Mouse (Mus musculus) embryonic facial prominence, embryonic 13.5 days (tissue): ENCODE measurements around the gene Ngdn. TPM values are rescaled to one million over a fixed set of nuclear protein-coding genes. Genes with fewer than 3 reads are reported as not detected.
A peak's percentile ranks its signal among the peaks of the same experiment; 100 is the strongest.

Experiments
- ATAC-seq: fragments of 200-750 bp; cut with Nextera tagmentation; 2 replicates; pipeline ENCODE4 v1.8.0; 2017; ENCODE audit warnings: low read depth; ENCODE audit not compliant: insufficient number of reproducible peaks, insufficient read depth, low FRiP score, low TSS enrichment
- H3K27ac ChIP-seq: fragments of 300-500 bp; sonication (generic); 2 replicates; pipeline ENCODE4 v1.5.1; 2015; ENCODE audit warnings: moderate library complexity, mild to moderate bottlenecking, inconsistent platforms
- H3K27me3 ChIP-seq: fragments of 300-500 bp; sonication (generic); 2 replicates; pipeline ENCODE4 v1.6.1; 2015; ENCODE audit warnings: mild to moderate bottlenecking, inconsistent platforms
- H3K36me3 ChIP-seq: fragments of 300-500 bp; sonication (generic); 2 replicates; pipeline ENCODE4 v1.6.1; 2015; ENCODE audit warnings: mild to moderate bottlenecking, inconsistent platforms
- H3K4me1 ChIP-seq: fragments of 300-500 bp; sonication (generic); 2 replicates; pipeline ENCODE4 v1.6.1; 2015; ENCODE audit warnings: inconsistent platforms
- H3K4me2 ChIP-seq: fragments of 300-500 bp; sonication (generic); 2 replicates; pipeline ENCODE4 v1.6.1; 2015; ENCODE audit warnings: moderate library complexity, mild to moderate bottlenecking, inconsistent platforms
- H3K4me3 ChIP-seq: fragments of 300-500 bp; sonication (generic); 2 replicates; pipeline ENCODE4 v1.5.1; 2015; ENCODE audit warnings: mild to moderate bottlenecking, inconsistent platforms
- H3K9ac ChIP-seq: fragments of 300-500 bp; sonication (generic); 2 replicates; pipeline ENCODE4 v1.6.1; 2015; ENCODE audit warnings: mild to moderate bottlenecking, inconsistent platforms
- H3K9me3 ChIP-seq: fragments of 300-500 bp; sonication (generic); 2 replicates; pipeline ENCODE4 v1.6.1; 2016; ENCODE audit warnings: inconsistent platforms
- WGBS: fragments of 180-500 bp; shearing (Covaris S2); methylation state at CpG from one replicate; pipeline ENCODE4 v1.1.7; 2015; ENCODE audit warnings: mixed read lengths; 5-methylcytosine and 5-hydroxymethylcytosine counted together
- polyA plus RNA-seq: library from polyadenylated mRNA; unstranded; fragments of >200 nt; fragmentation: Nextera tagmentation; extraction: Ambion mirVana; gene quantifications from 2 replicates; pipeline ENCODE4 v1.2.1, GENCODE M21; 2015

The Ngdn gene
- polyA plus RNA-seq, 1 experiment from 2014 or later, result 82.4 TPM

DNA sequence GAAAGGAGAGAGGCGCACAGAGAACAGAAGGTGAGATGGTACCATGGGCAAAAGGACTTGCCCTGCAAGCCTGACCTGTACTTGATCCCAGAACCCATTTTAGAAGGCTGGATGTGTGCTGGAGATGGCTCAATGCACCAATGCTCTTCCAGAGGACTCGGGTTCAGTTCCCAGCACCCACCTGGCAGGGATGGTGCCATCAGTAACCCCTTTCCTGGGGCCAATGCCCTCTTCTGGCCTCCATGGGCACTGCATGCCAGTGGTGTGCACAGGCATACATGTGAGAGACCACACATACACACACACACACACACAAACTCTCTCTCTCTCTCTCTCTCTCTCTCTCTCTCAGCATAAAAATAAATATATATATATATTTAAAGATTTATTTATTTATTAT, 13.8 kb upstream of the Ngdn start:
- Histone ChIP-seq H3K36me3 (no peaks in the 10 kb centered on the region), H3K4me1 (peaks cover 19% of the 10 kb centered on the region), H3K9me3 (no peaks in the 10 kb centered on the region), H3K27me3 (no peaks in the 10 kb centered on the region), H3K27ac (no peak overlapping the region), H3K9ac (no peak overlapping the region), H3K4me3 (no peak overlapping the region), H3K4me2 (no peak overlapping the region)
- 87% methylated on average over 2 of the region's 2 CpGs for WGBS
- ATAC-seq, result no peak

DNA sequence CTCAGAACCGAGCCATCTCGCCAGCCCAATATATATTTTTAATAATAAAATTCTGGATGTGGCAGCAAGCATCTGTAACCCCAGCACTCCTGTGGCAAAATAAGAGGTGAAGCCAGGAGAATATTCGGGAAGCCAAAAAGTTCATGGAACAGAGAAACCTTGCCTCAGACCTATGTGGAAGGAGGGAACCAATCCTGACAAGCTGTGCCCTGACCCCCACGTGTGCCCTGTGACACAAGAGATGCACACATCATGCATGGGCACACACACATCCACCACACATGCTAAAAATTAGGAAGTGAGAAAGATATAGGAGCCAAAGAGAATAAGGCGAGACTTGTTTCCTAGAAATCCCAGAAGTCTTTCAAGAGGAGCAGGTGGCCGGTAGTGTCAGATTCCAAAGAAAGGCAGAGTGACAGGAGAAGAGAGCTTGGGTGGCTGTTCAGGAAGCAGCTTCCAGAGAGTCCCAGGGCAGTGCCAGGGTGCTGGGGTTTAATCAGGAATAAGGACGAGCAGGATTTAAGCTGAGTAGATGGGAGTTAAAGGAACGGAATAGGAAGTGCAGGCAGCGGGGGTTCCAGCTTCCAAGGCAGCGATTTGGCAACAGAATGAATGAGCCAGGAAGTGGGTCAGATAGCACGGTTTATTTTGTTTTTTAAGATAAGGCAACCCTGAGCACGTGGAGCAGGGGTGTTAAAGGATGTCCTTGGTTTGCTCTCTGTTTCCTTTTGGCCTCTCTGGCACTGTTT, 13.1 kb upstream of the Ngdn start:
- H3K36me3 ChIP-seq, result no peaks in the 10 kb centered on the region
- no peaks in the 10 kb centered on the region for H3K27me3 ChIP-seq
- no peak overlapping the region for H3K4me2 ChIP-seq
- H3K4me1 ChIP-seq, result peaks cover 13% of the 10 kb centered on the region; the same call in 1 of the 2 replicates
- WGBS, result 41% methylated on average over 12 of the region's 12 CpGs
- no peak overlapping the region for H3K4me3 ChIP-seq
- H3K9me3 ChIP-seq, result no peaks in the 10 kb centered on the region
- H3K9ac ChIP-seq, result no peak overlapping the region
- no peak for ATAC-seq
- no peak overlapping the region for H3K27ac ChIP-seq

DNA sequence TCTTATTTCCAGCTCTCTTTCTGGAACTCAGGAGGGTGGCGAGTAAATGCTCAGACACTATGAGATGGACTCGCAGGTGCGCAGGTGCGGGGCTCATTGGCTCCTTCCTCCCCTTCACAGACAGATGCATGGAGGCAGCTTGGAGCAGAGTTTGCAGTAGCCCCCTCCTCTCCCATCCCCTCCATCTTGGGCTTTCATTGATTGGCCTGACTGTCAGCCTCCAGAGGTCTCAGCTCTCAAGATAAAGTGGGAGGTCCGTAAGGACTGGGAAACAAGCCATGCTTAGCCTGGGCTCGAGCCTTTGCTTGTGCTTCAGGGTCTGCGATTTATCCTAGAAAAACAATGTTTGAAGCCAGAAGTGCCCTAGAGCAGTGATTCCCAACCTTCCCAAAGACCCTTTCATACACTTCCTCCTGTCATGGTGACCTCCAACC, 12.6 kb upstream of the Ngdn start:
- H3K9ac ChIP-seq, result no peak overlapping the region
- no peak for ATAC-seq
- 0 out of 2 replicates have a peak, but pooled peaks cover 11% of the 10 kb centered on the region for H3K4me1 ChIP-seq
- no peaks in the 10 kb centered on the region for H3K36me3 ChIP-seq
- no peak overlapping the region for H3K4me3 ChIP-seq
- H3K9me3 ChIP-seq, result no peaks in the 10 kb centered on the region
- WGBS, result 68% methylated on average over 7 of the region's 7 CpGs
- H3K4me2 ChIP-seq, result no peak overlapping the region
- no peaks in the 10 kb centered on the region for H3K27me3 ChIP-seq
- H3K27ac ChIP-seq, result no peak overlapping the region

DNA sequence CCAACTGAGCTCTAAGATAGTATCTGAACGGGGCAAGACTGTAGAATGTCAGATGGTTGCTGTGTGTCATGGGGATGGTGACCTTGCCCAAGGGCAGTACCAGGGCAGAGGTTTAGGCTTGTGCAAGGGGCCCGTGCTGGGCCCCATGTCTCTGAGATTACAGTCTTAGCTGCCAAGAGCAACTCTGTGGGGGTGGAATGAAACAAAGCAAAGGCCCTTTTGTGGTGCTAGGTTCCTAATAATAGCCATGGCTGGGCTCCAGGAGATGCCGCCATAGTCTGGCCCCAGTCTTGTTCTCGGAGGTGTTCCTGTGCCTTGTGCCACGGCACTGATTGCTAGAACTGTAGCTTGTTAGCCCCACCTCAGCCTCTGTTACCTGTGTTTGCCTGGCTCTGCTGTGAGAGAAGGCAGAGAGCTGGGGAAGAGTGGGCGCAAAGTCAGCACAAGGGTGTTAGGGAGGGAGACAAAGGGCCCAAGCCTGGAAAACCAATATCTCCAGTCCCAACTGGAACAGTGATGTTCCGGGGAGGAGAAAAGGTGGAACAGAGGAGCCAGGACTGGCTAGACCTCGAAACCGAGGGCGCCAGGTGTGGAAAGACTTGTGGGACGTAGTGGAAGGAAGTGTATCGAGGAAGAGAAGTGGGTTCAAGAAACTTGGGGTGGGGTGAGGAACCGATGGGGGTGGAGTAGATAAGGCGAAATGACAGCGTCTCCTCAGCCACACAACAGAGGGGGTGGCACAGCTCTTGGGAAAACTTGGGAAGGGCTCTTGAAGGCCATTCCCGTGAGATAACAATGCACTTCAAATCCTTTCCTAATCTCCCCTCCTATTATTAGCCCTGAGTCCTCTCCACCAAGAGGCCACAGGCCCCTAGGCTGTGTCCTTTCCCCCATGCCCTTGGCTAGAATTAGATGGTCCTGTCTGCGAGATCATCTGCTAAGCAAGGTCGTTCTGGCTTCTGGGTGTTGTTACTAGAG, 11.1 kb upstream of the Ngdn start:
- WGBS, result 71% methylated on average over 18 of the region's 18 CpGs
- no peak overlapping the region for H3K27ac ChIP-seq
- no peak for ATAC-seq
- 0 out of 2 replicates have a peak, but pooled peaks cover 11% of the 10 kb centered on the region for H3K4me1 ChIP-seq
- no peak overlapping the region for H3K4me2 ChIP-seq
- H3K36me3 ChIP-seq, result no peaks in the 10 kb centered on the region
- no peaks in the 10 kb centered on the region for H3K9me3 ChIP-seq
- no peaks in the 10 kb centered on the region for H3K27me3 ChIP-seq
- no peak overlapping the region for H3K4me3 ChIP-seq
- H3K9ac ChIP-seq, result no peak overlapping the region

DNA sequence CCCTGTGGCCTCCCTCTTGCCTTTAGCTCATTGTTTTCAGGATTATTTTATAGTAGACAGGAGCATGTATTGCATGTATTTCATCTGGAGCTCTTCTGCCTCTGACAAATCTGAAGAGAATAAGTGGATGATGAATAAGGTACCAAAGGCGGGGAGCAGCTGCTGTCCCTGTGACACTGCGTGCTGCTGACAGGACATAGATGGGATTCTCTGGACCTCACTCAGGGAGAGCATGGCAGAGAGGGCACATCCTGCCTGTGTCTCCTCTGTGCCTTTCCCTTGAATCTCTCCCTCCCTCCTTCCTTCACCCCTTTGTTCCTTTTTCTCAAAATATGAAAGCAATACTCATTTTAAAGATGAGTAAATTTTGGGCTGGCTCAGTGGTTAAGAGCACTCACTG, 9.7 kb upstream of the Ngdn start:
- Histone ChIP-seq H3K9me3 (no peaks in the 10 kb centered on the region), H3K4me3 (no peak overlapping the region), H3K36me3 (no peaks in the 10 kb centered on the region), H3K4me2 (no peak overlapping the region), H3K9ac (no peak overlapping the region), H3K27ac (no peak overlapping the region), H3K27me3 (no peaks in the 10 kb centered on the region), H3K4me1 (0 out of 2 replicates have a peak, but pooled peaks cover 11% of the 10 kb centered on the region)
- WGBS, result 71% methylated on average over 2 of the region's 2 CpGs
- ATAC-seq, result no peak

DNA sequence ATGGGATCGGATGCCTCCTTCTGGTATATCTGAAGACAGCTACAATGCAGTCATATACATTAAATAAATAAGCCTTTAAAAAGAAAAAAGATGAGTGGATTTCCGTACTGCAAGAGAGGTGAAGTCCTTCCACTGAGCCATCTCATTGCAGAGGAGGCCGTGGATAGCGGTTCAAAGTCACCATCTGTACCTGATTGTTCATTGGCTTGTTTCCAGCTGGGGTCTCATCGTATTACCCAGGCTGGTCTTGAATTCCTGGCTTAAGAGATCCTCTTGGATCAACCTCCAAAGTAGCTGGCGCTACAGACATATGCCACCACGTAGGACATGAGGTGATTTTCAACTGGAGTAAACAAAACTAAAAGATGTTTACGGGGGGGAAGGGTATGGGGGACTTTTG, 9.3 kb upstream of the Ngdn start:
- no peak for ATAC-seq
- 0 out of 2 replicates have a peak, but pooled peaks cover 11% of the 10 kb centered on the region for H3K4me1 ChIP-seq
- H3K4me3 ChIP-seq, result no peak overlapping the region
- no peak overlapping the region for H3K27ac ChIP-seq
- no peaks in the 10 kb centered on the region for H3K9me3 ChIP-seq
- H3K4me2 ChIP-seq, result no peak overlapping the region
- H3K9ac ChIP-seq, result no peak overlapping the region
- H3K36me3 ChIP-seq, result no peaks in the 10 kb centered on the region
- WGBS, result 62% methylated on average over 8 of the region's 8 CpGs
- H3K27me3 ChIP-seq, result no peaks in the 10 kb centered on the region

DNA sequence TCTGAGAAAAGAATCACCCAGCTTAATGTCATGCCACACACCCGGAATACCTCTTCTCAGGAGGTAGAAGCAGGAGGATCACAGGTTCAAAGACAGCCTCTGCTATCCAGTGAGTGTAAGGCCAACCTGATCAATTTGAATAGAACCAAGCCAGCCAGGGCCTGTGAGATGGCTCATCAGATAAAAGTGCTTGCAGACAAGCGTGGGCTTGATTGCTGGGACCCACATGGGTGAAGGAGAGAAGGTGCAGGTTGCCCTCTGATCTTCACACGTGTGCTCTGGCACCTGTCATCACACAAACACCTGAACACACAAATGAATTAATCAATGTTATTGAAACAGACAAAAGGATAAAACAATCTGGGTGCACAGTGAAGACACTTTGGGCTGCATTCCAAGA, 8.7 kb upstream of the Ngdn start:
- H3K27me3 ChIP-seq, result no peaks in the 10 kb centered on the region
- no peak overlapping the region for H3K4me2 ChIP-seq
- no peak overlapping the region for H3K27ac ChIP-seq
- ATAC-seq, result no peak
- no peaks in the 10 kb centered on the region for H3K36me3 ChIP-seq
- H3K4me3 ChIP-seq, result no peak overlapping the region
- H3K4me1 ChIP-seq, result 0 out of 2 replicates have a peak, but pooled peaks cover 11% of the 10 kb centered on the region
- no peaks in the 10 kb centered on the region for H3K9me3 ChIP-seq
- no peak overlapping the region for H3K9ac ChIP-seq
- 68% methylated on average over 3 of the region's 3 CpGs for WGBS

DNA sequence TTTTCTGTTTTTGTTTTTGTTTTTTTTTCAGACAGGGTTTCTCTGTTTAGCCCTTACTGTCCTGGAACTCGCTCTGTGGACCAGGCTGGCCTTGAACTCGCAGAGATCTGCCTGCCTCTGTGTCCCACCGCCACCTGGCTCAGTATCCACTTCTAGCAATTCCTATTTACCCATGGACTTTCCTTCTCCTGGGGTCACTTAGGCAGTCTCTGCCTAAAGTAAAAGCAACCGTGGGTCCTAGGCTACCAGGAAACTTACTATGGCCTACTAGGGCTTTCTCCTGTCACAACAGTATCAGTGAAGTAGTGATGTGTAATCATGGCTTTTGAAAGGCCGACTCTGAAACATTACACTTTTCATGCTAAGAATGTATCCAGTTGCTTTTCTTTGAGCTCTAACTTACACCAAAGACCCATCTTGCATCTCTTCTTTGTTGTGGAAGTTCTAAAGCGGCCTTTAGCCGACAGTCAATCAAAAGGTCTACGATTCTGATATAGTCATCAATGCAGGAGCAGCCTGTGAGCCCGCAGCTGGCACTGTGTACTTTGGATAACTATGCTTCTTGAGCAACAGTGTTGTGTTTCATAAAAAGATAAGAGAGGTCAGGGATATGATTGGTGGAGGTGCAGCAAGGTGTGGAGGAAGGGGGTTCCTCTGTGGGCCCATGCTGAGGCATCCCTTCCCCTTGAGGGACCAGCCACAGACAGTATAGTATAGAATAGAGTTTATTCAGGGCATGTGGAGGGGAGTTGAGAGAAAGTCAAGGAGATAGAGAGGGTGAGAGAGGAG, 7.9 kb upstream of the Ngdn start:
- ATAC-seq, result no peak
- H3K27me3 ChIP-seq, result no peaks in the 10 kb centered on the region
- H3K9me3 ChIP-seq, result no peaks in the 10 kb centered on the region
- H3K4me2 ChIP-seq, result no peak overlapping the region
- H3K4me1 ChIP-seq, result 0 out of 2 replicates have a peak, but pooled peaks cover 9% of the 10 kb centered on the region
- no peak overlapping the region for H3K27ac ChIP-seq
- WGBS, result 86% methylated on average over 9 of the region's 9 CpGs
- no peak overlapping the region for H3K9ac ChIP-seq
- no peak overlapping the region for H3K4me3 ChIP-seq
- no peaks in the 10 kb centered on the region for H3K36me3 ChIP-seq

DNA sequence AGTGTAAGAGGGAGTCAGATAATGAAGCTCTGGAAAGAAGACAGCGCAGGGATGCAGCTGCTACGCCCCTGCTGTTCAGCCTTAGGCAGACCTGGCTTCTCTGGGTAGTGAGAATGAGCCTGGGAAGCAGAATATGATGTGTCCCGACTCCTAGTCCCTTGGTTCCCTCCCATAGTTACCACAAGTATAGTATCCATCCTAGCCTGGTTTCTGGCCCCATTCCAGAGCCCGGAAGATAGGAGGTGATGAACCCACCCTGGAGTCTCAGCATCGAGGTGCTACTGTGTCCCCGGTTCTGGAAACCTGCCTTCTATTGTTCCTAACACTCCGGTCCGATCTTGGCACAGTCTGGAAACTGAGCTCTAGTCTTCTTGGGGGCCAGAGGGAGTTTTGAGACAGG, 6.8 kb upstream of the Ngdn start:
- Histone ChIP-seq H3K4me1 (0 out of 2 replicates have a peak, but pooled peaks cover 7% of the 10 kb centered on the region), H3K4me3 (no peak overlapping the region), H3K36me3 (no peaks in the 10 kb centered on the region), H3K27me3 (no peaks in the 10 kb centered on the region), H3K9ac (no peak overlapping the region), H3K27ac (no peak overlapping the region), H3K9me3 (no peaks in the 10 kb centered on the region), H3K4me2 (no peak overlapping the region)
- no peak for ATAC-seq
- WGBS, result 75% methylated on average over 8 of the region's 8 CpGs

DNA sequence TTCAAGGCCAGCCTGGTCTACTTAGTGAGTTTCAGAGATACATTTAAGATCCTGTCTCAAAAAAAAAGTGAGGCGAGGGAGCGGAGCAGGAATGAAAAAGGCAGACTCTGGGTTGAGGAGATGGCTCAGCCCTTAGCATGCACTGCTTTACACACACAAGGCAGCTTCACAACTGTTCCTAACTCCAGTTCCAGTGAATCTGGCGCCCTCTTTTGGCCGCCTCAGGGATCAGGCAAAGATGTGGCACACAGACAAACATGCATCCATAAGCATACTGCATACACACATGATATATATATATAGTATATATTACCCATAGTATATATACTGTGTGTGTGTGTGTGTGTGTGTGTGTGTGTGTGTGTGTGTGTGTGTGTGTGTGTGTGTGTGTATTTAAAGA, 4.1 kb upstream of the Ngdn start:
- H3K4me1 ChIP-seq, result no peaks in the 10 kb centered on the region
- no peak overlapping the region for H3K9ac ChIP-seq
- ATAC-seq, result no peak
- H3K27me3 ChIP-seq, result no peaks in the 10 kb centered on the region
- H3K27ac ChIP-seq, result no peak overlapping the region
- H3K36me3 ChIP-seq, result no peaks in the 10 kb centered on the region
- no peak overlapping the region for H3K4me3 ChIP-seq
- H3K9me3 ChIP-seq, result no peaks in the 10 kb centered on the region
- no peak overlapping the region for H3K4me2 ChIP-seq
- WGBS, result 59% methylated on average over 4 of the region's 4 CpGs

DNA sequence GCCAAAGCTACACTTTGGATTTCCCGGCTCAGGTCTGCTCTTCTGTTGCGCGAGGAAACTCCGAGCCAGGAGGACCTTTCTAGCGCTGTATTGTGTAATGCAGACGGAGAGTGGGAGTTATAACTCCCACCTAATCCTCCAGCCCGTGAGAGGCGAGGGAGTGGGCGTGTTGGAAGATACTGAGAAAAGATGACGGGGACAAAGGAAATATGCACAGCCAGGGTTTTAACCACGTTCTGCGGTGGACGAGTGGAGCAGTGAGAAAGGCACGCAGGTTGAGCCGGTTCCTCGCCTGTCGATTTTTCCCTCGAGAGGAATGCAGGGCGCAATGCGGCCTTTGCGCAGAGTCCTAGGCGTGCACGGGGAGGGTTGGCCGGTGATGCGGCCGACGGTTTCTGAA, 663 bp upstream of the Ngdn start:
- Histone ChIP-seq H3K27me3 (no peaks in the 10 kb centered on the region), H3K27ac (peak overlapping the region; percentile 95), H3K36me3 (peaks cover 15% of the 10 kb centered on the region), H3K9me3 (no peaks in the 10 kb centered on the region), H3K9ac (peak overlapping the region; percentile 79), H3K4me1 (no peaks in the 10 kb centered on the region), H3K4me2 (peak overlapping the region; percentile 66), H3K4me3 (peak overlapping the region; percentile 52)
- peak; percentile 68 for ATAC-seq
- WGBS, result under 1% methylated on average over 27 of the region's 27 CpGs
